Mouse (Mus musculus) gastrocnemius, postnatal 36 days (tissue): Measurements from ENCODE around the gene Amfr. TPM values are rescaled to one million over a fixed set of nuclear protein-coding genes. Genes with fewer than 3 reads are reported as not detected.
A peak's percentile ranks its signal among the peaks of the same experiment; 100 is the strongest.

Experiments used
- DNase-seq, 2 experiments: peaks; one replicate each; pipeline ENCODE4 v3.0.0; 2022
- intact Hi-C: fragments of 180-260 bp; cut with DNase I; formaldehyde crosslinking; loops from one replicate; pipeline ENCODE4 v1.15.1; 2025
- microRNA-seq, 2 experiments: library from miRNA; unstranded; fragments of <30 nt; microRNA quantifications; one replicate each; pipeline ENCODE4 v1.2.0; 2021
- total RNA-seq, 2 experiments: library from RNA; stranded (reverse); gene quantifications; 2 replicates each; pipeline ENCODE4 v1.2.3; 2021

Gene Amfr
- total RNA-seq, 2 experiments from 2014 or later = 85.5 to 94.4 TPM

DNA sequence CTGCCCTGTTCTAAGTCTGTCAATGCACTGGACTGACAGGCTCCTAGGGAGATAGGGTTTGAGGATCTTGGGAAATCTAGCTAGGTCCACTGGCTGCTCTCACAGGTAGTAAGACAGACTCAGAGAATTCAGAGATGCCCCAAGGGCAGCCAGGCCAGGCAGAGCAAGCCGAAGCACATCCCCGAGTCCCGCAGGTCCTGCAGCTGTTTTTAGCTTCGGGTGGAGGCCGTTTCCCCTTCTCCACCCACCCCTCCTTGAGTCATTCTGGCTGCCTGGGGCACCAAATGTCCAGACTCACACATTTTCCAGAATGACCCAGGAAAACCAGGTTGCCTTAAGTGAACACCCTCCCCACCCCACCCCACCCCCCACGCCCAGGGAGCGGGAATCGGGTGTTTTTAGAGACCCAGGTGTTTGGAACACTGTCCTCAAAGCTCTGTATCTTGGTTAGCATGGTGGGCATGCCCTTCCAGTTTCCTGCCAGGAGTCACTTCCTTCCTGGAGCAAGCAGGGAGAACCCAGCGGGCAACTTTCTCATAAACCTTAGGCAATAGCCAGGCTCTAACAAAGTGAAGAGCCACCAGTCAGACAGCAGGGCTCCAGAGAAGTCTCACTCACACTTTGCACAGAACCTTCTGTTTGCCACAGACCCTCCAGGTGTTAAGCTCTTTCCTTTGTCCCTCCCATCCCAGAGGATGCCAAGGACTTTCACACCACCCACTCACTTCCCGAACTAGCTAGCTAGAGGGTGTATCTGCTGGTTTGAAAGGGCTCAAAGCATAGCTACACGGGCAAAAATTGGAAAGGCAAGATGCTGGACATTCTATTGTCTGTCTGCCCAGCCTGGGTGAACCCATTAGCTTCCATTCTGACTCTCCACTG is 71.9 kb downstream of the Amfr start:
- intact Hi-C loops = no loop called here

DNA sequence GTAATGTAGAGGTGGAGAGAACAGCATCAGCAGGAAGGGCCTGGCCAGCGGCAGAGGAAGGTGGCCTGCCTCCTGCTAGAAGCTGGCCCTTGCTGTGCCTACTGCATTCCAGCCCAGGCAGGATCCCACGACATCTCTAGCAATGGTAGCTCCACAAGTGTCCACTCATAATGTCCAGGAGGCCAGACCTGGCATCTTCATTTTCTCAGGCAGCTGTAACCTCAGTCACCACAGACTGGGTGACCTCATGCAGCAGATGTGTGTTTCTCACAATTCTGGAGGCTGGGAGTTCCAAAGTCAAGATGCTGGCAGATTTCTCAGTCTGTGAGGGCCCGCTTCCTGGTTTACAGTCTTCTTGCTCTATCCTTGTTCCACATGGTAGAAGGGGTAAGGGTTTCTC is 74.4 kb downstream of the Amfr start:
- DNase-seq = no peak
- intact Hi-C loops = loop anchor here (2.0 kb wide), 1 partner anchor 125 kb away; no protein-coding TSS in a partner anchor

More for the DNA sequence above, 71.9 kb downstream of the Amfr start:
- DNase-seq = no peak

DNA sequence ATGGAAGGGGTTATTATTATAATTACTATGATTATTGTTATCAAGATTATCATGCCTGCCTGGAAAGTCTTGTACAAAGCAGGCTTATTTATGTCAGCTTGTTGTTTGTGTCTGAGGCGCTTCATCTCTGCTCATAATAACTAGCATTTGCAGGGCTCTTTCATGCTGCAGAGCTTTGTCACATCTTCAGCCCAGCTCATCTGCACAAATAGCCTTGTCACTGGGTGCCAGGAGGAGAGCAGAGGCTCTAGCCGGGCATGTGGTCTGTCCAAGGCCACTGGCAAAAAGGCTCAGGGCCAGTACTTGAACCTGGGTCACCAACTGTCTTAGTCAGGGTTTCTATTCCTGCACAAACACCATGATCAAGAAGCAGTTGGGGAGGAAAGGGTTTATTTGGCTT is 79.4 kb downstream of the Amfr start:
- intact Hi-C loops = loop anchor here (2.0 to 5.0 kb wide), 2 partner anchors 270 to 341 kb away; no protein-coding TSS in a partner anchor
- DNase-seq = no peak

DNA sequence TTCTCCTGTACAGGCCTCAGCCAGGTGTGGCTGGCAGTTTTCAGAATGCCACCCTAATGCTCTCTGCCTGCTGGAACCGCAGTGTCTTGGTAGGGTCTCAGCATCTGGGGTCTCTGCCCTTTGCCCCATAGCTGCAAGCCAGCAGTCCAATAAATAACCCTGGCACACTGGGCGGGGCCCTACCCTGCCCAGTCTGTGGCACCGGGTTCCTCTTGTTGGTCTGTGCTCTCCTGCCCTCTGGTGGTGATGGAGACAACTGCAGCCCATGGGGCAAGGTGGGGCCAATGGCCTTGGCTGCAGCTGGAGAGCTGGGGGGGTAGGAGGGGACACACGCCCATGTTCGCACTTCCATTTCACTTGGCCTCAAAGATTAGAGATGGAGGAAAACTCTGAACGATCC is 79.8 kb downstream of the Amfr start:
- peak; percentile 72 to 77 for DNase-seq
- intact Hi-C loops = loop anchor here (2.0 to 5.0 kb wide), 2 partner anchors 270 to 341 kb away; no protein-coding TSS in a partner anchor

DNA sequence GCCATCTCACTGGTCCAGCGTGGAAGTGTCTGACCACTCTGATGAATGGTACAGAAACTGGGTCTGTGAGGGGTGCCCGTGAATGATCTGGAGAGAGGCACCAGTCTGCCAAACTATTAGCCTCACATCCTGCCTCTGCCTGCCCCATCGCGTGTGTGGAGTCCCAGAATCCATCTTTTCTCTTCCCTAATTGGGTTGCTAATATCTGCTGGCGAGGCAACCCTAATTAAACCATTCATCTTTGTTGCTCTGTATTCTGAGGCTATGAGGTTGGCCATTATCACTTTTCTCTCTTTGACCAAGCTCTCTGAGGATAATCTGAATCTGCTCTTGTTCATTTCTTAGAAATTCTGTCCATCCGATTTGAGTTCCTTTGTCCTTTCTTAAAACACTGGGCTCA is 81.3 kb downstream of the Amfr start:
- DNase-seq = no peak
- intact Hi-C loops = loop anchor here (5.0 kb wide), 1 partner anchor 339 kb away; no protein-coding TSS in a partner anchor

DNA sequence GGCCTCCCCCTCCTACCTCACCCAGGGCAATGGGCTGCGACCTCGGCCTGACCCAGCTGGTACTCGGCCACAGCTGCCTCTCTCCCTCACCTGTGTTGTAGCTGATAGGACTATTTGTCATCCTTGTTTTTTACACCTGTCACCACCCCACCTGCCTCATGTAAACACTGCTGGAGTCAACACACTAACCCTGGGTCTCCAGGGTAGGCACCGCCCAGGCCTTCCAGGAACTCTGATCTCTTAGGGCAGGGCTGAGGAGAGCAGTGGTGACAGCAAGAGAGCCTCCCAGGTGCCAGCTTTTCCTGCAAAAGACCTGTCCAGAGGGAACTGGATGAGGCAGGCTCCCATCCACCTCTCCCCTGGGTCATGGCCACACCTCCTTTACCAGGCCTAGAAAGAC is 83.4 kb downstream of the Amfr start:
- no peak for DNase-seq
- intact Hi-C loops = no loop called here

DNA sequence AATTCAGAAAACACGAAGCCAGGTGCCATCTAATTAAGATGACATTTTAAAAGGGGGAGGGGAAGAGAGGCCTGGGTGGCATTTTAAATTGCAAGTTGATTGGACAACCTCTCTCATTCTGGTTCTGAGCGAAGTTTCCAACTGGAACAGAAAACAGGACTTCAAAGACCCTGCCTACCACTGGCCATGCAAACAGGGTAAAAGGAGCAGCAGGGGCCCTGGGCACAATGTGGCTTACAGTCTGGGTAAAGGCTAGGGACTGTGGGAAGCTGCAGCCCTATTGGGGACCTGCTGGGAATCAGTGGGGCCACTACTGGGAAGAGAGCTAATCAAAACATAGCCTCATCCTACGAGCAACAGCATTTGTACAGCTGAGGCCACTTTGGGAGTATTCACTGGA is 87.1 kb downstream of the Amfr start:
- intact Hi-C loops = no loop called here
- no peak for DNase-seq

DNA sequence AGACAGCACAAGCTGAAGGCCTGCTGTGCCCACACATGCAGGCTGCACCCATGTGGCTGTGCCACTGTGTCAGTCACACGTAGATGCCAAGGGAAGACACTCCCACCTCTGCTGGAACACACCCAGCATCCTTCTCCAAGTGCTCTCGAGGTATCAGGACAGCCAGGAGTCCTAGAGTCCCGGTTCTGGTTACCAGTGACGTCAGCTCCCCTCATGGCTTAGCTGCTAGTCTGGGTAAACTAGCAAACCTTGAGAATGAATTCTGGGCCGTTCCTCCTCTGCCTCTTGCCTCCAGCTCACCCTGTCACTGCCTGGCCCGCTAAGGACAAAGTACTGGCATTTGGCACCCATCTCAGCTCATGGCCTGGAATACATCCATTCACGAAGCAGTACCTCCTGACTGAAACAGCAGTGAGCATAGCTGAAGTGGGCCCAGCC is 88.7 kb downstream of the Amfr start:
- intact Hi-C loops = no loop called here
- DNase-seq = peak in 1 of 2 experiments; percentile 17

Small RNAs within 50 kb of the gene (microRNA-seq; reads per million reads assigned to microRNA genes)
- 0 reads per million in 2 experiments for gene Gm24159

Other genes with a start within 250 kb of the Amfr start
- gene Gnao1, start 202.9 kb downstream of the Amfr start, total RNA-seq = 1 to 10 TPM; 7.0 to 9.8 TPM
- gene Nudt21, start 24.2 kb upstream of the Amfr start, total RNA-seq = 10 to 100 TPM in 1 of 2 experiments, 1 to 10 TPM in 1; 8.7 to 11.9 TPM
- 10 to 100 TPM; 21.8 to 22.9 TPM for gene Ogfod1, start 24.4 kb upstream of the Amfr start, total RNA-seq
- 1 to 10 TPM; 2.3 to 3.0 TPM for gene Bbs2, start 86.1 kb upstream of the Amfr start, total RNA-seq
- not detected for gene Mt4, start 124.4 kb upstream of the Amfr start, total RNA-seq
- 1 to 10 TPM; 2.2 to 7.5 TPM for gene Mt3, start 139.8 kb upstream of the Amfr start, total RNA-seq
- 100 to 1,000 TPM in 1 of 2 experiments, 10 to 100 TPM in 1; 87.9 to 112 TPM for gene Mt2, start 159.8 kb upstream of the Amfr start, total RNA-seq
- 100 to 1,000 TPM in 1 of 2 experiments, 10 to 100 TPM in 1; 99.6 to 103 TPM for gene Mt1, start 166.2 kb upstream of the Amfr start, total RNA-seq
- 1 to 10 TPM; 8.7 to 9.7 TPM for gene Nup93, start 201.7 kb upstream of the Amfr start, total RNA-seq